Mouse (Mus musculus): Measurements from ENCODE around the gene Olfr492.

The Olfr492 gene

DNA sequence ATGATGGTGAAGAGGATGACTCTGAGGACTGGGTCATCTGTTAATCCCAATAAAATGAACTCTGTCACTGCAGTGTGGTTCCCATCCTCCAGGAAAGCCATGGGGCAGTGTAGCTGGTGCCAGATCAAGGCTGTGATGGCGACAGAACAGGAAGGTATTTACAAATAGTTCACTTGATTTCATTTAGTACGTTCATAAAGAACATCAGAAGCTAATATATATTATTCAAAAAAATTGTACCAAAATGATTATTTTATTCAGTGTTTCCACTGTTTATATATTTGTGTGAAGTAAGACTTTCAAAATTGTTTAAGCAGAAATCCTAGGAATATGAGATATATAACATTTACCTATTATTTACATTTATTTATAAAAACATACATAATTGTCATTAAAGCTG is at the start of gene Olfr492:
Gene Olfr492 (minus strand): TSS at position 101 of the 400 bp plus-strand sequence.
- no peak for DNase-seq (ENCODE audit: low read depth, low spot score)

DNA sequence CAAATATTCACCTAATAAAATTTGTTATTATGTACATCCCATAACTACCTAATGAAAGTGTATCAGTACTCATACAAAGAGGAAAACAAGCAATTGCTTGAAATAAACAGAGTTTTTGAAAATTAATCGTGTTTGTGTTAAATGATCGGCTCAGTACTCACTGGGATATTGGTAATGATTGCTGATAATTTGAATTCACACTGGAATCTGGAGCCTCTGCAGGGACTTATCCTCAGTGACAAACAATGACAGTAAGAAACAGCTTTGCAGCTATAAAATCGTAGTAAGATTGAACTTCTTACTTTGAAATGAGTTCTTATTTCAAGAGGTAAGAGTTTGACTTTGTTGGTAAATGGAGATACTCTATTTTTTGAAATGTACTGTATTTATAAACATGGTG is 41.6 kb upstream of the Olfr492 start, which contains the start of gene Olfr494:
Gene Olfr494 (plus strand): TSS at position 301 of the 400 bp plus-strand sequence.
- DNase-seq (ENCODE audit: low read depth, low spot score), result no peak

DNA sequence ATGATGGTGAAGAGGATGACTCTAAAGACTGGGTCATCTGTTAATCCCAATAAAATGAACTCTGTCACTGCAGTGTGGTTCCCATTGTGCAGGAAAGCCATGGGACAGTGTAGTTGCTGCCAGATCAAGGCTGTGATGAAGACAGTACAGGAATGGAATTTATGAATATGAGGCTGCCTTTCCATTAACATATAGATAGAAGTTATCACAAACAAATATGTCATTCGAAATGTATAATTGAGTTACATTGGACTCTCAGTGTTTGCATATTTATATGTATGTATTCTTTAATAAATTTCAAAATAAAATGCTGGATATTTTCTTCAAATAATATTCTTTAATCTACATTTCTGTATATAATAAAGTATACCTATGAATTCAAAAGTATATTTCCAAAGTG is 23.4 kb upstream of the Olfr492 start, which contains the start of gene Olfr493:
Gene Olfr493 (minus strand): TSS at position 101 of the 400 bp plus-strand sequence.
- no peak for DNase-seq (ENCODE audit: low read depth, low spot score)

DNA sequence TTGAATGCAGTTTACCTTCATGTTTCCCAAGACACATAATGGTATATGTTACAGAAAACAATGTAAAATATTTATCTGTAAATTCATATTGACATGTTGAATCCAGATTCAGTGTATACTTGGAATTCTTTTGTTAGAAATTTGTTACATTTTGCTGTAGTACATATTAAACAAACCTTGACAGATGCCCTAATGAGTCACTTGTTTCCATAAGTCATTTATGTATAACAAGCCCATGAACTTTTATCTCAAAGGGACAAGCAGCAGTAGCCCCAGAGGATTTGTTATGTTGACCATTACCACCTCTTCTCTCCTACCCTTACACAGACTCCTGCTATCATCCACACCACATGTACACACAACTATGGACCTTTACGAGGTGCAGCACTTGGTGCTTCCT is 10.3 kb downstream of the Olfr492 start, which contains the start of gene Olfr491:
Gene Olfr491 (plus strand): TSS at position 301 of the 400 bp plus-strand sequence.
- no peak for DNase-seq (ENCODE audit: low read depth, low spot score)

DNA sequence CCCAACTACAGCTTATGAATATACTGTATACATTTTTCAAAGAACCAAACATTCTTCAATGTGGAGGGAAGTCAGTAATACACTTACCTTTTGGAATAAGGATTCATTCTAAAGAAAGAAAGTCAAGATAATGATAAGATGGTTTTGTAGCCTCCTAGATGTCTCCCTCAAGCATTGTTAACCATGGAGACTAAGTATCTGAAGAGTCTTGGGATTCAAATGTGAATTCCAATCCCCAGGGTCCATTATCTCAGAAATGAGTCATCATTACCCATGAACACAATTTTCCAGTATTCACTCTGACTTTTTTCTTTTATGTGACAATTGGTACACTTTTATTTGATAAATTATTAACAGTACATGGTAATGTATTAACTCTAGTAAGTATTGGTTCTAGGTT is 34.6 kb downstream of the Olfr492 start, which contains the start of gene Olfr490:
Gene Olfr490 (minus strand): TSS at position 101 of the 400 bp plus-strand sequence.
- DNase-seq (ENCODE audit: low read depth, low spot score), result no peak
